Mouse (Mus musculus) neural tube, embryonic 14.5 days (tissue): ENCODE data around the gene Dnase1l3. TPM values are rescaled to one million over a fixed set of nuclear protein-coding genes. Genes with fewer than 3 reads are reported as not detected.

ENCODE experiments used
- ATAC-seq: fragments of 200-750 bp; cut with Nextera tagmentation; 2 replicates; pipeline ENCODE4 v1.8.0; 2017; ENCODE audit warnings: low read depth, mild to moderate bottlenecking, moderate TSS enrichment, moderate library complexity
- H3K27ac ChIP-seq: fragments of 300-500 bp; sonication (generic); 2 replicates; pipeline ENCODE4 v1.5.1; 2014; ENCODE audit warnings: low read depth, mild to moderate bottlenecking, control low read depth, low read length, moderate library complexity, mixed read lengths
- H3K27me3 ChIP-seq: fragments of 300-500 bp; sonication (generic); 2 replicates; pipeline ENCODE4 v1.6.1; 2014; ENCODE audit warnings: low read length; ENCODE audit not compliant: control insufficient read depth, insufficient read depth
- H3K36me3 ChIP-seq: fragments of 300-500 bp; sonication (generic); 2 replicates; pipeline ENCODE4 v1.6.1; 2014; ENCODE audit warnings: low read length, mixed read lengths; ENCODE audit not compliant: control insufficient read depth, insufficient read depth
- H3K4me1 ChIP-seq: fragments of 300-500 bp; sonication (generic); 2 replicates; pipeline ENCODE4 v1.6.1; 2014; ENCODE audit warnings: low read length; ENCODE audit not compliant: control insufficient read depth, insufficient read depth
- H3K4me2 ChIP-seq: fragments of 300-500 bp; sonication (generic); 2 replicates; pipeline ENCODE4 v1.6.1; 2014; ENCODE audit warnings: mild to moderate bottlenecking, low read depth, low read length, control low read depth
- H3K4me3 ChIP-seq: fragments of 300-500 bp; sonication (generic); 2 replicates; pipeline ENCODE4 v1.5.1; 2014; ENCODE audit warnings: low read depth, low read length, control low read depth, mixed read lengths
- H3K9ac ChIP-seq: fragments of 300-500 bp; sonication (generic); replicated peaks from 2 replicates; pipeline ENCODE4 v1.6.1; 2014; ENCODE audit warnings: low read depth, mild to moderate bottlenecking, control low read depth, low read length, mixed read lengths
- H3K9me3 ChIP-seq: fragments of 300-500 bp; sonication (generic); 2 replicates; pipeline ENCODE4 v1.6.1; 2016; ENCODE audit warnings: low read length; ENCODE audit not compliant: control insufficient read depth
- WGBS: fragments of 180-500 bp; shearing (Covaris S2); extraction: QIAGEN DNeasy Blood & Tissue Kit; methylation state at CpG from one replicate; pipeline ENCODE4 v1.1.7; 2014; 5-methylcytosine and 5-hydroxymethylcytosine counted together
- polyA plus RNA-seq: library from polyadenylated mRNA; unstranded; fragments of >200 nt; fragmentation: Nextera tagmentation; extraction: Ambion mirVana; gene quantifications from 2 replicates; pipeline ENCODE4 v1.2.1, GENCODE M21; 2014

The Dnase1l3 gene
- polyA plus RNA-seq, 1 experiment from 2014 or later = 0.11 TPM

DNA sequence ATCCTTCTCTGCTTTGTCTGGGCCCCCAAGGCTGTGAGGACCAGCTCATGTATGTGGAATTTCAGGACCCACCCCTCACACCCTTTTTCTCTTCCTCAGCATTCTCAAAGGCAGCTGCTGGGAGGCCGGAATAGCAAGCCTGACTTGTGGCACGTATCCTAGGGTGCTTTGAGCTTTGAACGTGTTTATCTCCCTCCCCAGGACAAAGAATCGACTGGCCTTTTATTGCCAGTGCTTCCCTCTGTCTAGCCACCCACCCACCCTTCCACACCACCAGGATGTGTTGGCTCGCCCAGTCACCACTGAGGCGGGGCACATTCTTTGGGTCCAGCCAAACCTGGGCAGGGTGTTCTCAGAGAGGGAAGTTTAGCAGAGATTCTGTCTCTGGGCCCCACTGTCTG is 40.3 kb downstream of the Dnase1l3 start:
- no peak overlapping the region for H3K9ac ChIP-seq
- H3K4me1 ChIP-seq = no peaks in the 10 kb centered on the region
- H3K27me3 ChIP-seq = no peaks in the 10 kb centered on the region
- no peak overlapping the region for H3K4me2 ChIP-seq
- H3K9me3 ChIP-seq = no peaks in the 10 kb centered on the region
- ATAC-seq = no peak
- no peak overlapping the region; the same call in 1 of the 2 replicates for H3K27ac ChIP-seq
- 22% methylated on average over 6 of the region's 6 CpGs for WGBS
- H3K4me3 ChIP-seq = no peak overlapping the region
- peaks cover 12% of the 10 kb centered on the region for H3K36me3 ChIP-seq

DNA sequence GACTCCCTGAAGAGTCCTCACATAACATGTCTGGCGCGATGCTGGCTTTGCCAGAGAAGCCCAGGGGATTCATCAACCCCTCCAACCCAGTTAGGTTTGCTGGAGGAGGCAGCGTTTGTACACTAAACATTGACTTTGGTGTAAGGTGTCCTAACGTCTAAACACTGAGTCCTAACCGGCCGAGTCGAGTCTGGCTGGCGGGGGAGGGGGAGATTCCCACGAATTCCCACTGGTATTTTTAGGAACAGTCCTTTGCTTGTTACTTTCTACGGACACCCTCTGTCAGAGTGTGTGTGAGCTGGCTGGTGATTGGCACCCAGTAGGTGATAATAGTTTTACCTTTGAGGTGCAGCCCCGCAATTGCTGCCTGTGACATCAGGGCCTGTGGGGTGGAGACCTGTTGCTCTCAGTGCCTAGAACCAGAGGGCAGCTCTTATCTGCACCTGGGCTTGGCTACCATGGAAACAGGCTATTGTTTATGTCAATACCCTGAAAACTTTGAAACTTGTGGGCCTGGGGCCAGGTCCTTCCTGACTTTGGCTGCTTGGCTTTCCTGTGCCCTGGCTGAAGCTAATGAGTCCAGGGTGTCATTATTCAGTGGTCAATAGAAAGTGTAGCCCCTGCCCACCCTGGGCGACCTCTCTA is 41.6 kb downstream of the Dnase1l3 start:
- Histone ChIP-seq H3K4me3 (no peak overlapping the region), H3K9me3 (no peaks in the 10 kb centered on the region), H3K4me1 (no peaks in the 10 kb centered on the region), H3K27me3 (no peaks in the 10 kb centered on the region), H3K9ac (no peak overlapping the region), H3K36me3 (peaks cover 15% of the 10 kb centered on the region), H3K27ac (no peak overlapping the region), H3K4me2 (no peak overlapping the region)
- ATAC-seq = peak; percentile 16; the same call in 1 of the 2 replicates
- 41% methylated on average over 12 of the region's 12 CpGs for WGBS

DNA sequence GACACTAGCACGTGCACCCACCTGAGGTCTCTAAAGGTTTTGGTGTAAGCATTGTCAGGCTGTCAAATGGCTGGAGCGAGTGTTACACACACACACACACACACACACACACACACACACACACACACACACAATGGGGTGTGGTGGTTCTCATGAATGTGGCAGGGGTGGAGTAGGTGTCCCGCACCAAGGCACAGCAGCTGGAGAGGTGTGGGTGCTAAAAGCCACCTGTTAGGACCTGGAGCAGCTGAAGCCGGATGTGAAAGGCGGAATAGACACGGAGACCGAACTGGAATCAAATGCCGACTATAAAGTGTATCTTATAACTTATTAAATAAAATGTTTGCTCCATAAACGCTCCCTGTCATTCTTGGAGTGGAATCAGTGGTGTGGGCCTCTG is 43.1 kb downstream of the Dnase1l3 start:
- no peak for ATAC-seq
- H3K4me2 ChIP-seq = no peak overlapping the region
- peaks cover 15% of the 10 kb centered on the region for H3K36me3 ChIP-seq
- H3K9ac ChIP-seq = no peak overlapping the region
- no peaks in the 10 kb centered on the region for H3K27me3 ChIP-seq
- no peaks in the 10 kb centered on the region for H3K9me3 ChIP-seq
- no peak overlapping the region for H3K4me3 ChIP-seq
- H3K27ac ChIP-seq = no peak overlapping the region
- no peaks in the 10 kb centered on the region for H3K4me1 ChIP-seq
- 90% methylated on average over 9 of the region's 9 CpGs for WGBS

DNA sequence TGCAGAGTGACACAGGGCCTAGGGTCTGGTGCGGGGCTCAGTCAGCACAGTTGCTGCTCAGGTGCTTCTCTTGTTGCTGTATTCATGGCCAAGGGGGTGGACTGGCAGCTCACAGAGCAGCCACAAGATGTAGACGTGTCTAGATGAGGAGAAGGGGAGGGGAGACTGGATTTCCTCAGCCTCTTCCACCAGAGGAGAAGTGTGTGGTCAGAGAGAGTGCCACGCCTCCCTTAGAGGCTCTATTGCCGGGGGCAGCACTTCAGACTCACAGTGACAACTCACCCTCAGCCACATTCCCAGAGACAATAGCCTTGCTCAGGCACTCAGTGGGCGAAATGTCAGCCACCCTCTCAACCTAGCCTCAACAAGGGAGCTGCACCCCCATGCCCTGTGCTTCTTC is 49.1 kb downstream of the Dnase1l3 start:
- Histone ChIP-seq H3K36me3 (peaks cover 21% of the 10 kb centered on the region), H3K4me1 (no peaks in the 10 kb centered on the region), H3K4me2 (no peak overlapping the region), H3K27me3 (no peaks in the 10 kb centered on the region), H3K9ac (no peak overlapping the region), H3K27ac (no peak overlapping the region), H3K9me3 (no peaks in the 10 kb centered on the region), H3K4me3 (no peak overlapping the region)
- no peak for ATAC-seq
- WGBS = 68% methylated on average over 5 of the region's 5 CpGs

DNA sequence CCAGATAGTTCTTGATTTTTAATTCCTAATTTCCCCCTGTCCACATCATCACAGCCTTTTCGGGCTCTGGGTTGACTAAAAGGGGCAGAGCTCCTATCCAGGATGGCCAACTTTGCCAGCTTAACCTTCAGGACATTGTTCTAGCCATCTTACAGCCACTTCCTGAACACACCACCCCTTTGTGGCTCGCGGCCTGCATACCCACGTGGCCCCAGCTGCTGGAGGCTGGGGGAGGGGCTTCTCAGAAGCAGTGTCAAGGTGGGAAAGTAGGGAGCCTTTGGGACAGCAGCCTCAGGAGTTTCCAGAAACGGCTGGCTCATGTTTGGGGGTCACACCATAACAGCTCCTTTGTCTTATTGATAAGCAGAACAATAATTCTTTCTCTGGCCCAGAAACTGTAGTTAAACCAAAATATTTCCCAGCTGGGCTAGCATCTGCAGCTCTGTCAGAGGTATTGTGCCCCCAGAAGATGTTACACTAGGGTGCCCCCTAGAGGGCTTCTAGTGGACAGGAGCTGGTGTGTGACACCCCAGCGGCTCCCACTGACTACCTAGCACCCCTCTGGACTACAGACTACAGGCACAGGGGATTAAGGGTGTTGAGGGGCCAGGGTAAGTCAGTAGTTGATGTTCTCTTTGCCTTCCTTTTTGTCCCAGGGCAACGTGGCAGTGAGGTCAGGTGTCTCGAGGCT is 49.9 kb downstream of the Dnase1l3 start:
- no peaks in the 10 kb centered on the region for H3K4me1 ChIP-seq
- 51% methylated on average over 8 of the region's 8 CpGs for WGBS
- peaks cover 21% of the 10 kb centered on the region for H3K36me3 ChIP-seq
- no peak for ATAC-seq
- no peak overlapping the region for H3K4me3 ChIP-seq
- H3K27me3 ChIP-seq = no peaks in the 10 kb centered on the region
- H3K9me3 ChIP-seq = no peaks in the 10 kb centered on the region
- no peak overlapping the region for H3K4me2 ChIP-seq
- no peak overlapping the region for H3K27ac ChIP-seq
- H3K9ac ChIP-seq = no peak overlapping the region

DNA sequence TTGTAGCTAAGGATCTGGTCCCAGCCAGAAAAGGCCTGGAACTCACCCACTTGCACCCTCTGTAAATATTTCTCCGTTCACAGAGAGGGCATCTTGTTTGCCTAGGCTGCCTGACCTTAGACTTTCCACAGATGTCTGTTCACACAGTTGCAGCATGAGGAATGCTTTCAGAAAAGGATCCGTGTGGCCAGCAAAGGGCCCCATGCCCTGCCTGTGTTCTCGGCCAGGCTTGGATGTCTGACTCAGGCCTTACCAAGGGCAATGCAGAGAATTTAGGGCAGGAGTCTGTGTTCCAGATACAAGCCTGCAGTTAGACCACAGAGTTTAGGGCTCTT is 50.6 kb downstream of the Dnase1l3 start:
- H3K36me3 ChIP-seq = peaks cover 21% of the 10 kb centered on the region
- no peak overlapping the region for H3K4me2 ChIP-seq
- no peak for ATAC-seq
- no peaks in the 10 kb centered on the region for H3K27me3 ChIP-seq
- H3K27ac ChIP-seq = 0 out of 2 replicates have a peak overlapping the region, but pooled peaks have one; percentile 12
- whole genome bisulfite sequencing = 82% methylated on average over 3 of the region's 3 CpGs
- no peak overlapping the region for H3K4me3 ChIP-seq
- no peaks in the 10 kb centered on the region for H3K4me1 ChIP-seq
- no peaks in the 10 kb centered on the region for H3K9me3 ChIP-seq
- H3K9ac ChIP-seq = no peak overlapping the region

DNA sequence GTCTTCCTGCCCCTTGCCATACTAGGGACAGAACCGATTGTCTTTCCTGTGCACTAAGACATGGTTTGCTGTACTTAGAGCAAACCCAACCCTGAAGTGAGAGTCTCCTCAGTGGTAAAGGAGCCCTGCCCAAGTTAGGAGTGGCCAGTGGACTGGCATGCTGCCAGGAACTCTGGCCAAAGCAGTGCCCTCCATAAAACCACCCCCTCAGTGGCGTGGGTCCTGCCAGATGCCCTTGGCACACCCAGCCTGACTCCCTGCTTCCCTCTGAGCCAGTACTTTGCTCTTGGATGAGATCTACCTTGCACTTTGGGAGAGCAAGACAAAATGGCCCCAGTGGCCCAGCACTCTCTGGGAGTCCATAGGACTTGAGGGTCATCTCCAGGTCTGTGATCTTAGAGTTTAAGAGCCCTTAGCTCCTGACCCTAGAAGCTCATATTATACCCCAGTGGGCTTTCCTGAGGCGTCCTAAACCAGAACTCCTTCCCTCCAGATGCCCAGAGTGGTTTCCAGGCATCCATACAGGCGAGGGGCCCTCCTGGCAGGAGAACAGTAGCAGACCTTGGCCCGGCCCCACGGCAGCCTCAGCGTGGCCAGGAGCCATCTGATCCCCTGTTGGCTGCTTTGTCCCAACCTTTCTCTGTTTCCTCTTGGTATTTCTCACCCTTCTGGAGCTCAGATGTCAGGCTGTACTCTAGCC is 51.1 kb downstream of the Dnase1l3 start:
- Histone ChIP-seq H3K27ac (0 out of 2 replicates have a peak overlapping the region, but pooled peaks have one; percentile 12), H3K4me2 (no peak overlapping the region), H3K9me3 (no peaks in the 10 kb centered on the region), H3K36me3 (peaks cover 19% of the 10 kb centered on the region), H3K9ac (no peak overlapping the region), H3K27me3 (no peaks in the 10 kb centered on the region), H3K4me1 (no peaks in the 10 kb centered on the region), H3K4me3 (no peak overlapping the region)
- ATAC-seq = no peak
- WGBS = 72% methylated on average over 7 of the region's 7 CpGs

DNA sequence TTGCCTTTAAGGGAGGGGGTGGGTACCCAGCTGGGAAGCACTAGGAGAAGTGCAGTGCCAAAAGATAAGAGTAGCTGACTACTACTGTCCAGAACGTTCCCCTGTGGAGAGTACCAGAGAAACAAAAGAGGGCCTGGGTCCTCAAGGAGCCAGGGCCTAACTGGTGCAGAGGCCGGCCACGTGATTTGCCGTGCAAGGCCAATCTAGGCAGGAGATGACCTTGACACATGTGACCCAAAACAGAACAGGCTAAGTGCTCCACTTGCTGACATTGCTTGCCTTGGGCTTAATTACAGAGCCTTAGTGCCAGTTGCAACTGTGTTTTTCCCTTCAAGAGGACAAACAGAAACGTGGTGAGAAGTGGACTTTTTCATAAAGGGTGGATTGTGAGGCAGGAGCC is 53.0 kb downstream of the Dnase1l3 start:
- 84% methylated on average over 5 of the region's 5 CpGs for WGBS
- ATAC-seq = no peak

More for the DNA sequence above, 53.0 kb downstream of the Dnase1l3 start:
- no peaks in the 10 kb centered on the region for H3K9me3 ChIP-seq
- H3K4me3 ChIP-seq = no peak overlapping the region
- H3K27me3 ChIP-seq = no peaks in the 10 kb centered on the region
- no peak overlapping the region for H3K9ac ChIP-seq
- no peak overlapping the region for H3K27ac ChIP-seq
- H3K4me2 ChIP-seq = no peak overlapping the region
- H3K4me1 ChIP-seq = 0 out of 2 replicates have a peak, but pooled peaks cover 6% of the 10 kb centered on the region
- peaks cover 19% of the 10 kb centered on the region for H3K36me3 ChIP-seq
